Mouse (Mus musculus) heart, adult 2 months (tissue): ENCODE measurements around the gene Hsdl2. TPM values are rescaled to one million over a fixed set of nuclear protein-coding genes. Genes with fewer than 3 reads are reported as not detected.
"Not testable (repeated sequence)": the region's sequence is repeated elsewhere in the genome, so short reads cannot be mapped to it uniquely, and the experiment has no call there.

Source experiments
- DNase-seq, 2 experiments: peaks; one replicate each; pipeline ENCODE4 v3.0.0; 2021
- H3K27ac ChIP-seq: fragments of 200-600 bp; 2 replicates; pipeline ENCODE4 v1.8.1; 2022
- H3K27me3 ChIP-seq: fragments of 200-500 bp; 2 replicates; pipeline ENCODE4 v1.6.1; 2012; ENCODE audit warnings: mild to moderate bottlenecking, low read length, inconsistent platforms, mixed read lengths; ENCODE audit not compliant: control insufficient read depth, insufficient read depth
- H3K36me3 ChIP-seq: fragments of 200-500 bp; 2 replicates; pipeline ENCODE4 v1.6.1; 2012; ENCODE audit warnings: low read length, inconsistent platforms; ENCODE audit not compliant: control insufficient read depth, insufficient read depth
- H3K4me1 ChIP-seq: fragments of 200-500 bp; 2 replicates; pipeline ENCODE4 v1.6.1; 2011; ENCODE audit warnings: low read length; ENCODE audit not compliant: control insufficient read depth, insufficient read depth
- H3K4me3 ChIP-seq: fragments of 200-600 bp; 2 replicates; pipeline ENCODE4 v1.8.1; 2022
- H3K79me2 ChIP-seq: fragments of 200-500 bp; replicated peaks from 2 replicates; pipeline ENCODE4 v1.6.1; 2012; ENCODE audit warnings: mild to moderate bottlenecking, inconsistent platforms, low read length, moderate library complexity, mixed read lengths; ENCODE audit not compliant: control insufficient read depth, insufficient read depth
- H3K9ac ChIP-seq: fragments of 200-500 bp; 2 replicates; pipeline ENCODE4 v1.6.1; 2012; ENCODE audit warnings: low read depth, mild to moderate bottlenecking, control low read depth, inconsistent platforms, low read length, mixed read lengths
- CTCF ChIP-seq: fragments of 200-600 bp; IDR thresholded peaks from 2 replicates; pipeline ENCODE4 v1.8.1; 2022; ENCODE audit warnings: antibody characterized with exemption, mild to moderate bottlenecking, moderate library complexity
- EP300 ChIP-seq: fragments of 200-500 bp; IDR thresholded peaks from 2 replicates; pipeline ENCODE4 v1.6.1; 2011; ENCODE audit warnings: low read depth, low read length, control low read depth; ENCODE audit not compliant: insufficient read depth
- POLR2A ChIP-seq: fragments of 200-500 bp; IDR thresholded peaks from 2 replicates; pipeline ENCODE4 v1.6.1; 2011; ENCODE audit warnings: mild to moderate bottlenecking, low read depth, low read length, control low read depth; ENCODE audit not compliant: insufficient read depth
- WGBS: fragments of 180-500 bp; shearing (Covaris S2); methylation state at CpG from one replicate; pipeline ENCODE4 v1.1.7; 2018; 5-methylcytosine and 5-hydroxymethylcytosine counted together
- intact Hi-C: fragments of 180-260 bp; cut with DNase I; formaldehyde crosslinking; loops from one replicate; pipeline ENCODE4 v1.15.1; 2025
- polyA plus RNA-seq: library from polyadenylated mRNA; depleted of rRNA; stranded (reverse); fragments of >200 nt; gene quantifications from 2 replicates; pipeline ENCODE4 v1.2.3, GENCODE M21; 2012
- total RNA-seq, 2 experiments: library from RNA; stranded (reverse); gene quantifications; 2 replicates each; pipeline ENCODE4 v1.2.3; 2021

Gene Hsdl2
- total and polyA plus RNA-seq, 3 experiments = 84.0 to 225 (median 211) TPM

- Histone ChIP-seq H3K27ac (no peak overlapping the region), H3K79me2 (no peaks in the 10 kb centered on the region), H3K4me3 (no peak overlapping the region), H3K27me3 (no peaks in the 10 kb centered on the region), H3K36me3 (no peaks in the 10 kb centered on the region), H3K9ac (no peak overlapping the region), H3K4me1 (no peaks in the 10 kb centered on the region)
- TF ChIP-seq EP300 = no peak
- no peak for TF ChIP-seq CTCF
- TF ChIP-seq POLR2A = no peak
- WGBS = 64% methylated on average over 6 of the region's 6 CpGs
- intact Hi-C loops = no loop called here
- no peak for DNase-seq
Measured at GRCm38 (mm10) chr4:59558096-59558720, 23.2 kb upstream of the Hsdl2 start.

GRCm38 (mm10) chr4:59560141-59560540 is 21.2 kb upstream of the Hsdl2 start:
- Histone ChIP-seq H3K27ac (no peak overlapping the region), H3K4me3 (no peak overlapping the region), H3K4me1 (no peaks in the 10 kb centered on the region), H3K79me2 (no peaks in the 10 kb centered on the region), H3K27me3 (no peaks in the 10 kb centered on the region), H3K9ac (no peak overlapping the region), H3K36me3 (no peaks in the 10 kb centered on the region)
- TF ChIP-seq POLR2A (no peak), CTCF (no peak)
- DNase-seq = no peak
- 82% methylated on average over 6 of the region's 6 CpGs for WGBS
- intact Hi-C loops = no loop called here

- Histone ChIP-seq H3K79me2 (no peaks in the 10 kb centered on the region), H3K36me3 (no peaks in the 10 kb centered on the region), H3K4me1 (no peaks in the 10 kb centered on the region), H3K27ac (no peak overlapping the region), H3K9ac (no peak overlapping the region), H3K27me3 (no peaks in the 10 kb centered on the region), H3K4me3 (no peak overlapping the region)
- intact Hi-C loops = no loop called here
- 83% methylated on average over 3 of the region's 3 CpGs for WGBS
- TF ChIP-seq CTCF (no peak), EP300 (no peak), POLR2A (no peak)
- no peak for DNase-seq
Measured at GRCm38 (mm10) chr4:59564128-59564527, 17.2 kb upstream of the Hsdl2 start.

- no peak overlapping the region for H3K9ac ChIP-seq
- WGBS = 34% methylated on average over 8 of the region's 8 CpGs
- H3K36me3 ChIP-seq = no peaks in the 10 kb centered on the region
- no peaks in the 10 kb centered on the region for H3K4me1 ChIP-seq
- TF ChIP-seq CTCF (no peak), POLR2A (no peak), EP300 (no peak)
- H3K4me3 ChIP-seq = no peak overlapping the region
- H3K27ac ChIP-seq = no peak overlapping the region
- H3K27me3 ChIP-seq = no peaks in the 10 kb centered on the region
- no peaks in the 10 kb centered on the region for H3K79me2 ChIP-seq
- no peak for DNase-seq
- intact Hi-C loops = no loop called here
Measured at GRCm38 (mm10) chr4:59565571-59566188, 15.7 kb upstream of the Hsdl2 start.

- TF ChIP-seq CTCF = no peak
- TF ChIP-seq POLR2A = no peak
- no peak for TF ChIP-seq EP300
- intact Hi-C loops = loop anchor here (2.0 kb wide), 1 partner anchor 471 kb away; no protein-coding TSS in a partner anchor
- WGBS = 78% methylated on average over 6 of the region's 6 CpGs
- H3K79me2 ChIP-seq = no peaks in the 10 kb centered on the region
- H3K27me3 ChIP-seq = no peaks in the 10 kb centered on the region
- no peaks in the 10 kb centered on the region for H3K36me3 ChIP-seq
- H3K4me3 ChIP-seq = no peak overlapping the region
- DNase-seq = no peak
- no peaks in the 10 kb centered on the region for H3K4me1 ChIP-seq
- H3K27ac ChIP-seq = no peak overlapping the region
- H3K9ac ChIP-seq = no peak overlapping the region
Measured at GRCm38 (mm10) chr4:59567576-59568260, 13.6 kb upstream of the Hsdl2 start.

GRCm38 (mm10) chr4:59569538-59569937 is 11.8 kb upstream of the Hsdl2 start:
- Histone ChIP-seq H3K79me2 (no peaks in the 10 kb centered on the region), H3K27me3 (no peaks in the 10 kb centered on the region), H3K27ac (no peak overlapping the region), H3K9ac (no peak overlapping the region), H3K4me3 (no peak overlapping the region), H3K4me1 (no peaks in the 10 kb centered on the region), H3K36me3 (no peaks in the 10 kb centered on the region)
- TF ChIP-seq POLR2A (no peak), CTCF (peak; percentile 93)
- 2% methylated on average over 7 of the region's 7 CpGs for WGBS
- DNase-seq = peak; percentile 52 to 62
- intact Hi-C loops = loop anchor here (1.0 to 2.0 kb wide), 2 partner anchors 209 to 473 kb away; no protein-coding TSS in a partner anchor

GRCm38 (mm10) chr4:59570519-59570918 is 10.8 kb upstream of the Hsdl2 start:
- H3K36me3 ChIP-seq, H3K4me1 ChIP-seq, H3K27ac ChIP-seq, H3K27me3 ChIP-seq, DNase-seq, H3K79me2 ChIP-seq, H3K9ac ChIP-seq, H3K4me3 ChIP-seq, intact Hi-C loops: not testable (repeated sequence)
- 95% methylated on average over 8 of the region's 8 CpGs for WGBS
